Mouse (Mus musculus) bone marrow macrophage, adult 2 months (primary cell): ENCODE data around the gene Prss46.

ENCODE experiments used
- CTCF ChIP-seq: IDR thresholded peaks from 2 replicates; pipeline ENCODE4 v1.5.1; 2012; ENCODE audit warnings: low read depth, mild to moderate bottlenecking, low read length, moderate library complexity
- POLR2A ChIP-seq: IDR thresholded peaks from 2 replicates; pipeline ENCODE4 v1.6.1; 2012; ENCODE audit warnings: mild to moderate bottlenecking, low read depth, low read length, borderline replicate concordance

GRCm38 (mm10) chr9:110821436-110821835, 22.9 kb upstream of the Prss46 start:
- TF ChIP-seq POLR2A (no peak), CTCF (no peak)
